Mouse (Mus musculus) gastrocnemius, postnatal 25 days (tissue): ENCODE data around the gene Asb1. TPM values are rescaled to one million over a fixed set of nuclear protein-coding genes. Genes with fewer than 3 reads are reported as not detected.

Experiments
- DNase-seq: peaks from one replicate; pipeline ENCODE4 v3.0.0; 2022
- total RNA-seq, 2 experiments: library from RNA; stranded (reverse); gene quantifications; 1 replicate in 1 of 2; 2 replicates in 1 of 2; pipeline ENCODE4 v1.2.3; 2021

Gene Asb1
- total RNA-seq, 2 experiments from 2014 or later, result 15.5 TPM

DNA sequence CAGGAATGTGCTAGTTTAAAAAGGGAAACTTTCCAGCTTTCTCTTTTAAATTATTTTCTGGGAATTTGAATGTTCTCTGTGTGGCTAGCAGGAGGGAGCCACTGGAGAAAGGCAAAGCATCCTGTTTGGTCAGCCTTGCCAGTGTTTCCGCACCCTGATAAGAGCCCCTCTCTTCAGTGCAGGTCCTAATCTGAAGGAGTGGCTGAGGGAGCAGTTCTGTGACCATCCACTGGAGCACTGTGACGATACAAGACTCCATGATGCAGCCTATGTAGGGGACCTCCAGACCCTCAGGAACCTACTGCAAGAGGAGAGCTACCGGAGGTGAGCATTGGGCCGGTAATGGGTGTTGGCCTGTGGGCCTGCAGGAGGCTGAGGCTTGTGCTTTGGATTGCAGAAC lies 3.6 kb downstream of the Asb1 start:
- DNase-seq, result no peak

DNA sequence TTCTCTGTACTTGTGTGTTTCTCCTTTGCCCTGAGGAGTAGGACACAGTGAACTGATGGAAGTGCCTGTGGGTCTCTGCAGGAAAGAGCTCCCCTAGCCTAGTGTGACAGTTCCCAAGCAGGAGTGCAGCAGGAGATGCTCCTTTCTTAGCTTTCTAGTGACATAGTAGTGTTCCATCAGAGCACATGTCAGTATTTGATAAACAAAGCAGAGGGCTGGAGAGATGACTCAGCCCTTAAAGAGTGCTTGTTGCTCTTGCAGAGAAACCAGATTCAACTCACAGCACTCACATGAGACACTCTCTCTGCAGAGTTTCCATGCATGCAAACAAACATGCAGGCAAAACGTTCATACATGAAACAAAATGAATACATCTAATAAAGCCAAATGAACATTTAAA lies 4.9 kb downstream of the Asb1 start:
- no peak for DNase-seq

DNA sequence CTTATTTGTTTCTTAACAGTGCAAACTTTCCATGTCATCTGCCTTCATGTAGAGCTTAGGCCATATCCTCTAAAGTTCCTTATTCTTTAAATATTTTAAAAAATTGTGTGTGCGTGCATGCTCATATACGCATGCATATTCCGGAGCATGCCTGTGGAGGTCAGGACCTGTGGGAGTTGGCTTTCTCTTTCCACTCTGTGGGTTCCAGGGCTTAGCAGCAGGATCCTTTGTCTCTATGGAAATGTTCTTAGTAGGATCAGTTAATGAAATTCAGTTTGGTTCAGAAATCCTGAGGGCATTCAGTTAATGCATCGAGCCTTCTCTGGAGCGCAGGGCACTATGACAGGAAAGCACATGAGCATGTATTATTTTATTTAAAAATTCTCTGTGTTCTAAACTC lies 7.2 kb downstream of the Asb1 start:
- DNase-seq, result no peak

DNA sequence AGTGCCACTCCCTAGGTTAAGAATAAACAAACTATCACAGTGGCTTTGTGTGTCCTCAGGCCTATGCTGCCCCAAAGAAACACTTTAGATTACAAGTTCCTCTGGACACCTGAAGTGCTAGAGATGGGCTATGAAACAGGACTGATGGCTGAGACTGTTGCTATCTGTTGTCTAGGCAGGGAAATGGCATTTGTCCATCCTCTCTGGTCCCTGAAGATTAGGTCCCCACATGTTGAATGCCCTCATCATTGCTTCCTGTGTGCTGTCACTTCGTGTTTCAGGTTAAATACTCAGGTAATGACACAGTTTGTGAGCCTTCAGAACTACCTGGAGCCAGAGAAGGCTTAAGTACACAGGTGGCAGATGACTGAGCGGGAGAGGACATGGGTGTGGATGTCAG lies 8.7 kb downstream of the Asb1 start:
- no peak for DNase-seq

DNA sequence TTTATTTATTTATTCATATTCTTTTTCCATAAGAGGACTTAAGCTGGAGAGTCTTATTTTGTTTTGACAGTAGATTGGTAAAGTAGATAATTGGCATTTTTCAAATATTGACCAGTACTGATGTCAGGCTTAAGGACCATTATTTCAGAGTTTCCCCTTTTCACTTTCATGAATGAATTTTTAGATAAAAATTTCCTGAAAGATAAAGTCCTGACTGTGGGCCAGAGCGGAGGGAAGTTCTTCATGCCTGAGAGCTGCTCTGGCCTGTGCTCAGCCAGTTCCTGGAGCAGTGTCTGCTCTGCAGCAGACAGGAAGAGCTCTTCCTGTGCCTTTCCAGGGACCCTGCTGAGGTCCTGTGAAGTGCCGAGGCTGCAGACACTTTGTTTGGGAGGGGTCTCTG lies 16.8 kb downstream of the Asb1 start:
- DNase-seq, result no peak

DNA sequence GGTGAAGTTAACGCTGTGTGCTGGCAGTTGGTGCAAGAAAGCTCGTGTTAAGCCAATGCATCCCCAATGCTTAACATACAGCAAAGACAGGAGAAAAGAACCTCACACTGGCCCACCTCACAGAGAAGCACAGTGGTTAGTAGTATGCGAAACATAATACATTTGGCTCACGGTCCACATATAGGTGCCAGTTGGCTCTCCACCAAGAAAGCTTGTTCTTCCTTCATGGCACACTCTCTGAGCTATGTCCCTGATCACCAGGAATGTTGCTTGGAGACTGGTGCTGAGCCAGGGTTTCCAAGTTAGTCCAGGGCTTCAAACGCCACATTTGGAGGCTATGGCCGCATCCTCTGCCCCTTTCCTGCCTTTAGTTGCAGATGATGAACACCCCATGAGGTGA lies 20.9 kb downstream of the Asb1 start:
- DNase-seq, result no peak

DNA sequence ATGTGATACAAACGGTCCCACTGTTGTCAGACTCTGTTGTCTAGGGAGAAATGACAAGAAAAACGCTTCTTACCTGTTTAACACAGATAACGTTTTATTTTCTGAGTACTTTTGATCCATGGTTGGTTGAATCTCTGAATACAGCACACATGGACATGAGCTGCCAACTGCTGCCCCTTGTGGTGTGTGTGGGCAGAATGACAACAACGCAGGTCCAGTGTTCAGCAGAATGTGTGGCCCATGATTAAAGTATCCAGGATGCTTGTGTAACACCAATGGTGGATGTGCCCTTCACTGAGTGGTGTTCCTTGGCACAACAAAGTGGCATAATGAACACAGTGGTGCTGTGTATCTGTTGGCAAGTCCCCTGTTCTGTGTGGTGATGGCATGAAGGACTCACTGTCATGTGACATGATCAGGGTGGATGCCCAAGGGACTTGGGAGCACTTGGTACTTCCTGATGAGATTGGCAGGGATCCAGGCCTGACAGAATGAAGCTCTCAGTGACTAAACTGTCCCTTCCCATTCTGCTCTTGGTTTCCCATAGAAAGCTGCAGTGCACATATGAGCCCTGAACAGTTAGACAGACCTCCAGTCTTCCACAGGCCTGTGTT lies 22.7 kb downstream of the Asb1 start:
- DNase-seq, result no peak

DNA sequence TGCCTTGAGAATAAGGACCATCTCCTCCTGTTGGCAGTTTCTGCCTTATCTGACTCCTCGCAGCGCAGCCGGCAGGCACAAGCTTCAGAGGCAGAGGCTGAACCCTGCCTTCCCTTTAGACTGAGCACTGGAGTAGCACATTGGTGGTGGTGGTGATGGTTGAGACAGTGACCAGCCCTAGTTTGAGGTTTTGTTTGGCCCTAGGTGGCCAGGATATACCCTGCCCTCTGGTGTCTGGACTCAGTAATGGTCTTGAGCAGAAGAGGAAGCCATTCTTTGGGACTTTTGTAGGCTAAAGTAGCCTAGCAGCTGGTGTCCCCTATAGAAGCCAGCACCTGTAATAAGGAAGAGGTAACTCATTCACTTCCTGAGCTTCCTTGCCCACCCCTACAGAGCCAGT lies 23.7 kb downstream of the Asb1 start:
- DNase-seq, result no peak

DNA sequence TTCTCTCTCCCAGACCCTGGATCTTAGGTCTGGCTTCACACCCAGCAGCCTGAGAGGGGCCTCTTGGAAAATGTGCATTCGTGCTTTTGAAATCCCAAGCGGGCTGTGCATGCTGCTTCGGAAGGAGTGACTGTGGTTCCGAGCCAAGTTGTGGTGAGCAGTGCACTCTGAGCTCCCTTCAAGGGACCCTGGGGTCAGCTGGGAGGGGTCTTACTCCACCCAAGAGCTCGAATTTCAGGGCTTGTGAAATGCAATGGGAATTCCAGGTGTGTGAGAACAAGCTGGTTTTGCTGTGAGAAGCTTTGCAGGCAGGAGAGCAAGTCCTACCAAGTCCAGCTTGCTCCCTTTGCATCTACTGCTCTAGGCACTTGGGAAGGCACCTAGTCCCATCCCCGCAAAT lies 24.3 kb downstream of the Asb1 start:
- DNase-seq, result no peak

DNA sequence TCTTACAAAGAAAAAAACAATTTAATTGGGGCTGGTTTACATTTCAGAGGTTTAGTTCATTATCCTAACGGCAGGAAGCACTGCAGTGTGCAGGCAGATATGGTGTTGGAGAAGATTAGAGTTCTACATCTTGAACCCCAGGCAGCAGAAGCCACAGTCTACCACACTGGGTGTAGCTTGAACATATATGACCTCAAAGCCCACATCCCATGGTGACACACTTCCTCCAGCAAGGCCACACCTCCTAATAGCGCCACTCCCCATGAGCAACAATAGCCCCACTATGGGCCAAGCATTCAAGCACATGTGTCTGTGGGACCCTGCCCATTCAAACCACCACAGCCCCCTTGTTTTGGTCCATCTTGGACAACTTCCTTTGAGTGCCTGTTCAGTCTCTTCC lies 26.9 kb downstream of the Asb1 start:
- no peak for DNase-seq

DNA sequence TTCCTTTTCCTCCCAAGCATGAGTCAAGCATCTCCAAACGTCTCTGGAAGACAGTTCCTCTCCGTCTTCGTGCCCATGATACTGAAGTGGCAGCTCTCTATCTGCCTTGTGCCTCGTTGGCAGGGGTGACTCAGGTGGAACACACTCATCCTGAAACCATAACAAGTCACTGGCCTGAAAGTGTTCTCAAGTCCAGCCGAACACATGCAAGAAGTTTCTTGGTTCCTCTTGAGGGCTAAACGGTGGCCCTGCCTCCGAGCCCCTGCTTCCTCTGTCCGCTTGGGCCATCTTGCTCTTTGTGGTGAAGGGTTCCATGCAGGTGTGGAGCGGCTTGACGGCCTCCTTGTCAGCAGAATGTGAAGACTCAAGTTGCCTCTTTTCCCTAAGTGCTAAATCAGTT lies 32.1 kb downstream of the Asb1 start:
- DNase-seq, result no peak

DNA sequence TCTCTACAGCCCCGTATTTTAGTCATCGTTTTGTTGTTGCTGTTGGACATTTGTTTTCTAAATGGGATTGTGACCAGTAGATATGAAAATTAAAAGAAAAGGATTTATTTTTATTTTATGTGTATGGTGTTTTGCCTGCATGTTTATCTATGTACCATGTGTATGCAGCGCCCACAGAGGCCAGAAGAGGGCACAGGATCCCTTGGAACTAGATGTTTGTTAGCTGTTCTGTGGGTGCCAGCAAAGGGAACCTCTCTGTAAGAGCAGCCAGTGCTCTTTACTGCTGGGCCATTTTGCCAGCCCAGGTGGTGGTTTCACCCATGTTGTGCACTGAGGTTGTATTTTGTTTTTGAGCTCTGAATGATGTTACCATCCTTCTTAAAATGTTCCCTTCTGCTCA lies 33.9 kb downstream of the Asb1 start:
- DNase-seq, result no peak

DNA sequence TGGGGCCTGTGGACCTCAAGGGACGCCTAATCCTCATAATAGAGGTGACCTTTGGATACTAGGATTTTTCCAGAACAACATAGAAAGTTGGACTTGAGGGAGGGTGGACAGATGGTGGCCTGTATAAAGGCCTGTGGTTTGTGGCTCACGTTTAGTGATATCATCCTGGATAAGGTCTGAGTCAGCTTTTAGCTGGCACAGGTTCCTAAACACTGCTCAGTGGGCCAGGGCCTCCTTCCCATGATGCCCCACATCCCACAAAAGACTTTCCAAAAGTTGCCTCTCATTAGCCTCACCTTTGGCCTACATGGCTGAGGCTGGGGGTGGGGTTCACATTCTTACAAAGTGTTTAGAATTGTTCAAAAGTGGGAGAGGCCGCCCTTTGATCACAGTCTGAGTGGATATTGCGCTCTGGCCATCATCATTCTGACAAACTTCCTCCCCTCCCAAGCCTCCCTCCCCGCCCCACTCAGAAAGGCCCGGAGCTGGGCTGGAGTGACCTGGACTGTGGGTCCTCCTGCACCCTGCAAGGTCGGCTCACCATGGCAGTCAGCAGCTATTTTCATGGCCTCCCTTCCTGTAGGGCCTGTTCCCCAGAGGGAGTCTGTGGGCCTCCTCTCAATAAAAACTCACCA lies 37.7 kb downstream of the Asb1 start:
- DNase-seq, result no peak

DNA sequence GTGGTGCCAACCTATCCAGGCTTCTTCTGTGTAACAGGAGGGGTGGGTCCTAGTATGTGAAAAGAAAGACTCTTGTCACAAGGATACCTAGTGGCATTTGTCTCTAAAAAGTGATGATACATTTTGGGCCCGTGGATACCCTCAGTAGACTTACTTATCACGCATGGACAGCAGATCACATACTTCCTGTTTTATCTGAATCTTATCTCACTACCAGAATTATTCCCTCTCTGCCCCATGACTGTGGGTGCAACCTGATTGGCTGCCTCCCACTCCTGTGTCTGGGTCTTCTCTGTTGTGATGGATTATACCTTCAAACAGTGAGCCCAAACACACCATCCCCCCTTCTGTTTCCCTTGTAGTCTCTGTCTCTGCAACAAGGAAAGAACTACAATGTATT lies 40.2 kb downstream of the Asb1 start:
- DNase-seq, result no peak

DNA sequence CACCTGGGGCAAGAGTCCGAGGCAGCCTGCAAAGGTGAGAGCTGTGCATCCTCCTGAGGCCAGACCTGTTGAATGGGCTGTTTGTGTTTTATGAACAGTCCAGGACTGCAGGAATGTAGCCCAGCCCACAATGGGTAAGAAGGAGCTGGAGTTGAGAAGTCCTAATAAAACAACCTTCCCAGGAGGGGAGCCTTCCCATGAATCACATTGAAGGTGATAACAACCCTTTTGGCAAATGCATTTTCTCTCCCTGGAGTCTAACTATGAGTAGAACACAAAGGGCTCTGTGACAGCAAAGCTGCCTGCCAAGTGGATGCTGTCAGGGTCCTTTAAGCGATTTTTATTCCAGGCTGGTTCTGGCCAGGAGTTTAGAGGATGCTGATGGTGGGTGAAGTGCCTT lies 40.9 kb downstream of the Asb1 start:
- DNase-seq, result no peak

DNA sequence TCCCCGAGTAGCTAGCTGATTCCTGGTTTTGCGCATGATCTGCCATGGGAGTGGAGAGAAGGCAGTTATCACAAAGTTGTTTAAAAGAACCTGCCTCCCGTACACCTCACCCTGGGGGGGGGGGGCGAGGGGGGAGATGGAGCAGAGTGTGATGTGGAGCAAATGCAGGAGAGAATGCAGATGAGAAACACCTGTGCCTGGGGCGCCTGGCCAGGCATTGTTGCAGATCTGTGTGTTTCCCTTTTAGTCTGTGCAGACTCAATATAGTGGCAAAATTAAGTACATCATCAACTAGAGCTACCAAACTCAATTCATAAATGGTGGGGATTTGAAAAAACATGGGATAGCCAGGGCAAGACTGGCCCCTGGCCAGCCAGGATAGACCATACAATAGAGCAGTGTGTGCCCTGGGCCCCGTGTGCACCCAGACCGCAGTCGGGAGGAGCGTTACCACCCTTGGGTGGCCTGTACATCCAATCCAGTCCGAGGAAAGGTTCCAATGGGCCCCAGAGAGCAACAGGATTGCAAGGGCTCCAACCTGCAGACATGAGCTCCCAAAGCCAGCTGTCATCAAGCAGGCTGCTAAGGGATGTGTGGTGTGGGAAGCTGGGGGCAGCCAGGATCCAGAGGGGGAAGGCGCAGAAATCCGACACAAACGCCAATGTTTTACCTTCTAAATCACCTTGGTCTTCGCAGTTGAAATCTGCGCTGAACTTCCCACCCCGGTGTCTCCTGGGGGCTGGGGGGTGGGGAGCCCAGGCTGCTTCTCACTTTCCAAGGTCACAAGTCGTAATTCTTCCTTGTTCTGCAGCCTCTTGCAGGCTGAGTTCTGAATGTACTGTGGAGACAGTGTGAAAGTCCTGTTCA lies 44.9 kb downstream of the Asb1 start:
- DNase-seq, result no peak

DNA sequence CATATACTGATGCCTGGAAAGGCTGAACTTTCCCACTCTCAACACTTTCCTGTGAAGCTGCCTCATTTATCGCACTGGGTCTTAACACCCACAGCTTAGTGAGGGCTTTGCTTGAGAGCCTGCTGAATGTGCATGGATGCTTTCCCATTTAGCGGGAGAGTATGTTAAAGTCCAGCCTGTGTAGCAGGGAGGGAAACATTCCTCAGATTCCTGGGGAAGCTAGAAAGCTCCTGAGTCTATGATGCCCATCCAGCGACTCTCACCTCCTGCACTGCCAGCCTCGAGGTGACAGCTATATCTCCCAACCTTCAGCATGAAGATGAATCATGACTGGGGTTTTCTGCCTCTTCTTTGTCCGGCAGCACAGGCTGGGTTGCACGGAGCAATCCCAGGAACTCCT lies 49.4 kb downstream of the Asb1 start:
- no peak for DNase-seq

DNA sequence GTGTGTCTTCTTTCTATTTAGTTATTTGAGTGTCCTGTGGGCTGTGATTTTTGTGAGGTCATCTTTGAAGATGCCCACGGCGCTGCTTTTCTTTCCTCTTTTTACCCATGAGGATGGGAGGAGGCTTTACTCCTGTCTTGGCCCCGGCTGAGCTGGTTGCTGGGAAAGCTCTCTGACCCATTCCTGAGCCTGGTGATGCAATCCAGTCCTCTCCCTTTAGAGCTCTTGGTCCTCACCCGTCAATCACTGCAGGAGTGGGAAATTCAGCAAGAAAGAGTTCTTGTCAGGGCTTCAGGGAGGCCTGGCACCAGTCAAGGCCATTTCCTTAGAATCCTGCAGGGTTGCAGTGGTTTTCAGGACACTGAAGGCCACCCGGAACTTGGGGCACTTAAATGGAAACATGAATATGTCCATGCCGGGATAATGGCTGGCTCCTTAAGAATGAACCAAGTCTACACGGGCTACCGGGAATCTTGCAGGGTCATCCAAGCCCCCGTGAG lies 55.2 kb downstream of the Asb1 start:
- DNase-seq, result no peak

DNA sequence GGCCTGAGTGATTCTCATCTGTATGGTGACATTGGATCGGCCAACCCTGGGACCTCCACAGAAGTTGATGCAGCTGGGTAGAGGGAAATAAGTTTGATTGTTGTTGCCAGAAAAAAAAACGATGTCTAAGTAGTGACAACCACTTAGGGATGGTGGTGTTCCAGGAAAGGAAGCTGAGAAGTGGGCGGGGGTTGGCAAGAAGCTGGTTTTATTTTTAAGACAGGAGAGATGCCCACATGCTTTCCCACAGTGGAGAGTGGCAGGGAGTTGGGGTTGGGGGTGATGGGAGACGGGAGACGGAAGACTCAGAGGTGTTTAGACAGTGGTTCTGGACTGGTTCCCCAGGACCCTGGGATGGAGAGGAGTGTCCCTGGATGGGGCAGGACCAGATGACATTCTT lies 57.3 kb downstream of the Asb1 start:
- no peak for DNase-seq

DNA sequence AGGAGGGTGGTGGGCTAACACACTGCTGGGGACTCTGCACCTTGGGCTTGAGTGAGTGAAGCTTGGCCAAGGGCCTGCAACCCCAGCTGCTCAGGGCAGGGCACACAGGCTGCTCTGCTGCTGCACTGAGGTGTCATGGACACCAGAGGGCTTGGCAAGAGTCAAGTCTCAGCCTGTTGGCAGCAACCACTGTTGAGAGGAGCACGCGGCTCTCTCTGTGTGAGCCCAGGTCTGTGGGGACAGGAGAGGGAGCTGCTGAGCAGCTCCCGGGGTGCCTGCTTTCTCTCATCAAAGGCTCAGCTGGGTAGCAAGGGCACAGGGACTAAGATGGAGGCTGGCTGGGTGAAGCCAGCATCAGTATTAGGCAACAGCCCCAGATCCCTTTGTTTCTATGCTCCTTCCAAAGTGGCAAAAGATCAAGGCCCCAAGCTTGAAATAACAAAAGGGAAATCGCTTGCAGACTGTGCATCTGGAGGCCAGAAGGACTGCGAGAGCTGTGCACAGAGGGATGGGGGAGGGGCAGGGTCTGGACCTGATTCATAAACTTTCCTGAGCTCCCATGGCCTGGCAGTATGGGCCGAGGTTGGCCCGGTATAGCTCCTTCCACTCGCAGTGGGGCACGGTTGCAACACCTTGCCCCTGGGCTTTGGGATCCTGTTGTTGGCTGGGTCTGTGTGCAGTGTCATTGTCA lies 60.5 kb downstream of the Asb1 start:
- DNase-seq, result peak; percentile 77

DNA sequence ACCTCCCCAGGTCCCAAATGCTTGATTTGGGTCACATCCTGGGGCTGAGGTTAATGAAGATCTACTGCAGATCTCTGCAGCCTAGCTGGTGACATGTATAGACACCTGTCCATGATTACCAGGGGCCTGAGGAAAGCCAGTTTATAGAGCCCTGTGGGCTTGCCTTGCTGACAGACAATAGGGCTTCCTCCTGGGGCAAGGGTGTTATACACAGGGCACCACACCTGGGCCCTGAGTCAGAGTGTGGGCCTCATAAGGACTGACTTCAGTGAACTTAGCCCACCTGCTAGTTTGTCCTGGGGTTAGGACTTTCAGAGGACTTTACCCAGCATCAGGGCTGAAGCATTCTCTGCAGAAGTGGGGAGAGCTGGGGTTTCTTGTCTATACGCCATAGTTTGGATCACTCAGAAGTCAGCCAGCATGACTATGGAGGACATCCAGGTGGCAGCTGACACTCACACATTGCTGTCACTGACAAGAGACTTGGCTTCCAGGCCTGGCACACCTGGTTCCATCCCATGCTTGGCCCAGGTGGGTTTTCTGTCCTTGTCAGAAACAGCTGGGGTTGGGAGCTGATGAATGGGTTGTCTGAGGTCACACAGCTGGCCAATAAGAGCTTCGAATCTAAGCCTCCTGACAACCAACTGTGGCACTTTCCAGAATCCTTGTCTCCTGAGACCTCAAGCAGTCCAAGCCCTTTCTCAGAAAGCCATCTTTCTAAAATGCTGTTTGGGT lies 61.2 kb downstream of the Asb1 start:
- no peak for DNase-seq

DNA sequence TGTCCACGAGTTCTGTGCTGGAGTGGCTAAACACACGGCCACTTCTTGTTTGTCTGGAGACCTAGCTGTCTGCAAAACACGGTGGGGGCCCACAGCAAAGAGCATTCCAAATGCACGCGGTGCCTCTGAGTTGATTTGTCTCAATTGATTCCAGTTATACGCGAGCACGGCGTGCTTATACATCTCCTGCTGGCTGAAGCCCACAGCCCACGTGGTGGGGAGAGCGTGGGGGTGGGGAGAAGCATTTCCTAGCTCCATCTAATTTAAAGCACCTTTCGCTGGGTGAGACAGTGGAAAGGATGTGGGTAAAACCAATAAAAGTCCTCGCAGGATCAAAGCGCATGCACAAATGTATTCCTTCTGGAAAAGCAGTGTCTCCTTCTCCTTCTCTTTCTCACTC lies 65.3 kb downstream of the Asb1 start:
- DNase-seq, result no peak
